Comparison of ENCODE assay signal across 20 mouse cellular contexts in the genomic region with DNA sequence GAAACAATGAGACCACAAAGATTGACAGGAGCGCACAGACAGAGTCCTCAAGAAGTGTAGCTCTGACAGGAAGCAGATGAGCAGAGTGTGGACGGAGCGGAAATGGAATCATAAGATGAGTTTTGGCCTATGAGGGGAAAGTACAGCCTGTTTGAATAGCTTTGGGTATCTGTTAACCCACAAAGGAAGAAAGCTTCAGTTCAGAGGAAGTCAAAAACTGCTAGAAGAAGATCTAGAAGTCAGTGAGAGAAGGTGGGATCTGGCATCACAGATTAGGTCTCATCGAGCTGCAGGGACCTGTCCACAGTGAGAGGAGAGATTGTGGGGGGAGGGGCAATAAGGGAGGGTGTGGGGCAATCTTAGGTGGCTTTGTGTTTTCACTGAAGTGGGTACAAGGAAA. TPM values are rescaled to one million over a fixed set of nuclear protein-coding genes. Genes with fewer than 3 reads are reported as not detected.
A peak's percentile ranks its signal among the peaks of the same experiment; 100 is the strongest.
DNase-seq lines count a peak whose midpoint lies in the region; TF ChIP-seq lines count a peak whose summit lies in the region.
"Had no signal": no experiment of that assay in that cellular context is flagged by ENCODE, and none has a peak within 500 bp of the region (broad histone marks: within the 10 kb centered on the region; RNA-seq: fewer than 3 reads in every experiment).

No protein-coding gene starts in this region.

- no peaks in the 10 kb centered on the region for H3K27me3 ChIP-seq in thymus, adult 2 months (ENCODE audit: control insufficient read depth, insufficient read depth, low read length)
- H3K27me3 ChIP-seq: embryonic facial prominence, embryonic 13.5 days; forebrain, embryonic 15.5 days; limb, embryonic 15.5 days; neural tube, embryonic 12.5 days had no signal

- TF ChIP-seq CTCF in thymus, adult 2 months (IDR thresholded peaks at IDR 0.05; ENCODE audit: borderline replicate concordance, control insufficient read depth, extremely low read depth, insufficient read depth, low read length, poor library complexity) = no peak

- H3K36me3 ChIP-seq in thymus, adult 2 months (ENCODE audit: control insufficient read depth, insufficient read depth, low read length) = no peaks in the 10 kb centered on the region
- H3K36me3 ChIP-seq: embryonic facial prominence, embryonic 13.5 days; forebrain, embryonic 15.5 days; hindbrain, embryonic 10.5 days; limb, embryonic 15.5 days; neural tube, embryonic 12.5 days had no signal

- no peak overlapping the region for H3K4me3 ChIP-seq in thymus, adult 2 months (ENCODE audit: control insufficient read depth, insufficient read depth, low read length)
- H3K4me3 ChIP-seq: embryonic facial prominence, embryonic 13.5 days; forebrain, embryonic 15.5 days; hindbrain, embryonic 10.5 days; limb, embryonic 15.5 days; neural tube, embryonic 12.5 days had no signal

- no peak for TF ChIP-seq POLR2A in thymus, adult 2 months (IDR thresholded peaks at IDR 0.05; ENCODE audit: control insufficient read depth, extremely low read depth, insufficient read depth, low read length, poor library complexity)

- peak; percentile 51 for DNase-seq in B cell, adult 2 months
- DNase-seq in CD8-positive naive resting alpha-beta T cell, adult 2 months (ENCODE audit: low read depth in 2 of 2, low spot score in 2 of 2) = peak; percentile 42 to 63
- DNase-seq in induced T-regulatory cell, adult 2 months (ENCODE audit: low read depth) = peak; percentile 74
- peak; percentile 48 for DNase-seq in thymus, adult 2 months
- no peak for DNase-seq in ovary, postnatal 14 days (ENCODE audit: low spot score)
- no peak for DNase-seq in urinary bladder, adult 2 months (ENCODE audit: low spot score)
- no peak for DNase-seq in cerebellum, postnatal 4 days (ENCODE audit: low spot score in 2 of 2)
- no peak for DNase-seq in cerebellum, postnatal 14 days
- DNase-seq: cerebellum, adult 8-10 months; gastrocnemius, postnatal 14 days; kidney, adult 18-20 months; liver, postnatal 0 days; lung, postnatal 14 days had no signal

- 8% methylated on average over 4 of the region's 4 CpGs for WGBS in thymus, adult 2 months

- H3K27ac ChIP-seq in thymus, adult 2 months (ENCODE audit: control insufficient read depth, insufficient read depth, low read length) = peak overlapping the region; percentile 73; the same call in 1 of the 2 replicates
- H3K27ac ChIP-seq: embryonic facial prominence, embryonic 13.5 days; hindbrain, postnatal 0 days; kidney, postnatal 0 days; limb, embryonic 15.5 days; neural tube, embryonic 12.5 days had no signal

- H3K4me1 ChIP-seq in thymus, adult 2 months (replicated peaks; ENCODE audit: control insufficient read depth, insufficient read depth, low read length) = peaks cover 23% of the 10 kb centered on the region

RNA-seq across cellular contexts. Expression of a gene that starts 18.3 kb away (rescaled TPM):
- polyA plus RNA-seq in thymus, adult 2 months (2012; rRNA removed) = 7.4 and 8.9 TPM in 2 replicates
- 8.7 and 14.5 TPM in 2 replicates for polyA plus RNA-seq in urinary bladder, adult 2 months (2012; rRNA removed)

Comparison
In these comparisons a context has a peak if more than half of its experiments do, and no peak if none do; other contexts are left out.
1. DNase-seq: peak in B cell, adult 2 months (2 of 2), CD8-positive naive resting alpha-beta T cell, adult 2 months (2 of 2), induced T-regulatory cell, adult 2 months (single experiment) and thymus, adult 2 months (single experiment); none in ovary, postnatal 14 days (single experiment), urinary bladder, adult 2 months (single experiment), cerebellum, postnatal 4 days (0 of 2) and cerebellum, postnatal 14 days (0 of 2).